Mouse (Mus musculus): ENCODE measurements around the gene Sft2d1.

DNA sequence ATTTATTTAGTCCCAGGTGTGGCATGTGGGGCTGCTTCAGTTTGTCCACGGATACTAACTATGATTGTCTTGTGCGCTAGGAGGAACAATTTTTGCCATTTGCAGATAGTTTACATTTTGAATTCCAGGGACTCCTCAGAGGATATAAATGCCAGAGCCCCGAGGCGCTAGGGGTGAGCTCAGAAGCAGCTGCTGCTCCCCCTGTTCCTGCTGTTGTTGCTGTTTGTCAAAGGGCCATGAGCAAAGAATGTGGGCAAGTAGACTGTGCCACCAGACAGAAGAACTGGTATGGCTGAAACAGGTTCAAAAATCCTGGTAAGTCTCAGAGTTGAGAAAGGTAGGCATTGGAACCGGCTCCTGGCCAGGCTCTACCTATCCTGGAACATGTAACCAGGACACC, 7.2 kb upstream of the Sft2d1 start:
- TF ChIP-seq E2F4 (IDR thresholded peaks at IDR 0.05; ENCODE audit: insufficient read depth) (no peak), USF1 (IDR thresholded peaks at IDR 0.05; ENCODE audit: low read depth) (no peak)

All from myocyte (in vitro differentiated cells).